Mouse (Mus musculus): ENCODE measurements around the gene Bcat1. TPM values are rescaled to one million over a fixed set of nuclear protein-coding genes. Genes with fewer than 3 reads are reported as not detected.

The Bcat1 gene
- total RNA-seq, 2 experiments from 2014 or later: 67.3 to 67.4 TPM

DNA sequence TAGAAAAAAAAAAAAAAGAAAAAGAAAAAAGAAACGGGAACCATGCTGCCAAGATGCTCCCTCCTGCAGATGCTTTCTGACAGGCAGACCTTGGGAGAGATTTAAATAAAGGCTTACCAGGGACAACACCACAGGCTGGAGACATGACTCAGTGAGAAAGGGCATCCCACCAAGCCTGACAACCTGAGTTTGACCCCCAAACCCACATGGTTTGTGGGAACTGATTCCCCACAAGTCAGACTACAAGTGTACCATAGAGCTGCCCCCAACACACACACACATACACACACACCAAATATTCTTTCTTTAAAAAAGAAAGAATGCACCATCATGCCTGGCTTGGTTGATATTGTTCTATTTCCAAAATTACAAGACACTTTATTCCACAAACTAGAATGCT is 11.9 kb downstream of the Bcat1 start:
- DNase-seq (ENCODE audit: low spot score in 2 of 2): no peak
- intact Hi-C loops (cut with DNase I): loop anchor here (5.0 kb wide), 1 partner anchor 1057 kb away; no protein-coding TSS in a partner anchor

DNA sequence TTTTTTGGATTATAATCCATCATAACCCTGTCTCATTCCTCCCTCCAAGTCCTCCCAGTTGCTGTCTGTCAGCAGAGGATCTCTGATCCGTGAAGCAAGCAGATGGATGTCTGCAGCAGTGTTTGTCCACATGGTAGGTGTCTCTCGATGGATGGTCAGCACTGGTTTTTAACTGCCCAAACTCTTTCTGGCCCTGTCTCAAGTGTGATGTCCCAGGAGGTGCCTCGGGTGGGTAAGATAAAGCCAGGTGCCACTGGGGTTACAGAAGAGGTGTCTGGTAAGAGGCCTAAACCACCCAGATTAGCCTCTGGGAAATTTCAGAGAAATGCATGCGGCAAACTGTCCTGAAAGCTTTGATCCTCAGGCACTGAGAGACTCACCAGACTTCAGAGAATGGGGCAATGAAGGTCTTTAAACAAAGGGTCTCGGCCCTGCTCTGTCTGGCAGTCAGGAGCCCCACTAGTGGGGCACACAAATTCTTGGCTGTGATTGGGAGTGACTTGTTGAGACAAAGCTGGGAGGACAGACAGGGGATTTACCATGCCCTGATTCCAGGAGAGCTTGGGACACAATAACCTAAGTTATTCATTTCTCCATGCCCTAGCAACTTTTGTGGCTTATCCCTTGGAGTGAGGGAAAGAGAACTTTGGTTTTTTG is 12.6 kb downstream of the Bcat1 start:
- intact Hi-C loops (cut with DNase I): loop anchor here (5.0 kb wide), 1 partner anchor 1056 kb away; no protein-coding TSS in a partner anchor
- no peak for DNase-seq (ENCODE audit: low spot score in 2 of 2)

- DNase-seq (ENCODE audit: low spot score in 2 of 2): no peak
- intact Hi-C loops (cut with DNase I): loop anchor here (5.0 kb wide), 1 partner anchor 1055 kb away; no protein-coding TSS in a partner anchor
Measured at GRCm38 (mm10) chr6:145062763-145063162, 13.2 kb downstream of the Bcat1 start.

GRCm38 (mm10) chr6:145061361-145061760 is 14.6 kb downstream of the Bcat1 start:
- intact Hi-C loops (cut with DNase I): loop anchor here (5.0 kb wide), 1 partner anchor 1054 kb away; no protein-coding TSS in a partner anchor

DNA sequence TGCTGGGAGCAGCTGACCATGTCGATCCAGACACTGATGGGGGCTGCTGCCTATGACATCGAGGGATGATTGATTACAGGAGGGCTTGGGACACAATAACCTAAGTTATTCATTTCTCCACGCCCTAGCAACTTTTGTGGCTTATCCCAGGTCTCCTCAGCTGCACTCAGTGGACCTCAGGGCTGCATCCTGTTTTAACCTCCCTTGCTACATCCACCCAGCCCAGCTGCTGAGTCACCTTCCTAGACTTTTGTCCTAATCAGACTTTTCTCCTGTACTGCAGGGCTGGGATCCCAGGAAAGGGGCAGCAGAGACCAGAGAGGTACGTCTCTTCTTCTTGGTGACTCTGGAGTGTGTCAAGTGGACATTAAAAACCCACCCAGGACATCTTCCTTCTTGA is 19.9 kb downstream of the Bcat1 start:
- no peak for DNase-seq (ENCODE audit: low spot score in 2 of 2)
- intact Hi-C loops (cut with DNase I): no loop called here

More at GRCm38 (mm10) chr6:145061361-145061760, 14.6 kb downstream of the Bcat1 start:
- no peak for DNase-seq (ENCODE audit: low spot score in 2 of 2)

DNA sequence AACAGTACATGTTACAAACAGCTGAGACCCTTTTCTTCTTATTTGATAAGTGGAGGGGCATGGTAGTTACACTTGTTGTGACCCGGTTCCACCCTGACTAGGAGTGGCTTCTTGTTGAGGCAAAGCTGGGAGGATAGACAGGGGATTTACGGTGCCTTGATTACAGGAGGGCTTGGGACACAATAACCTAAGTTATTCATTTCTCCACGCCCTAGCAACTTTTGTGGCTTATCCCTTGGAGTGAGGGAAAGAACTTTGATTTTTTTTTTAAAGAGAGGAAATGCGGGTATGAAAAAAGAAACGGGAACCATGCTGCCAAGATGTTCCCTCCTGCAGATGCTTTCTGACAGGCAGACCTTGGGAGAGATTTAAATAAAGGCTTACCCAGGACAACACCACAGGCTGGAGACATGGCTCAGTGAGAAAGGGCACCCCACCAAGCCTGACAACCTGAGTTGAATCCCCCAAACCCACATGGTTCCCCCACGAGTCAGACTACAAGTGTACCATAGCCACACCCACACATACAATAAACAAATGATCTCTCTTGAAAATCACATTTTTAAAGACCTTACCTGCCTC is 20.6 kb downstream of the Bcat1 start:
- DNase-seq (ENCODE audit: low spot score in 2 of 2): no peak
- intact Hi-C loops (cut with DNase I): no loop called here

DNA sequence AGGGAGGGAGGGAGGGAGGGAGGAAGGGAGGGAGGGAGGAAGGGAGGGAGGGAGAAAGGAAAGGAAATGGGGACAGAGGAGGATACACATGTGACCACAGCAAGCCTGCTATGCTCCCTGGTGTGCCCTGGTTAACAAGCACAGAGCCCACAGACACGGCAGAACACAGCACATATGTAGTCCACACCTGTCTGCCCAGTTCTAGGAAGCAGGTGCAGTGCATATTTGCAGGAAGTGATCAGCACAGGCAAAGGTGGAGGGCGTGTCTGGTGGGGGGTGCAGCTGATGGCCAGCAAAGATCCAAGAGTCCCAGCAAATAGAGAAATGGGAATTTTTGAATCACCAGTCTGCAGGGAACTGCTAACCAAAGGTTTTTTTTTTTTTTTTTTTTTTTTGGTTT is 23.3 kb downstream of the Bcat1 start:
- intact Hi-C loops (cut with DNase I): no loop called here
- no peak for DNase-seq (ENCODE audit: low spot score in 2 of 2)

DNA sequence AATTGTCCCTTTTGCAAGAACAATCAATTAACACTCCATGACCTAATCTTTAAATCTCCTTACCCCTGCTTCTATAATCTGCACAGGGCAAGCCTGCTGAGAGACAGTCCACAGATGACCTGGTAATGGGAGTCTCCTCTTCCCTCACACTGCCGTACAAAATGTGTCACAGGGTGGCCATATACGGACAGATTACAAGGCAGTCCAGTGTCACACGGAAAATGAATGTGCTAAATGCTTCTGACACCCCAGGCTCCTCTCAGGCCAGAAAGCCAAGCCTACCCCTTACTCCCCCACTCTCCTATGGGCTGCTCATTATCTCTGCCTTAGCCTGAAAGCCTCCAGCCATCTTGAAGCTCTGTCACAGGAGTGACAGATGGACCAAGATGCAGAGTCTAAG is 25.1 kb downstream of the Bcat1 start:
- intact Hi-C loops (cut with DNase I): no loop called here
- DNase-seq (ENCODE audit: low spot score in 2 of 2): no peak

DNA sequence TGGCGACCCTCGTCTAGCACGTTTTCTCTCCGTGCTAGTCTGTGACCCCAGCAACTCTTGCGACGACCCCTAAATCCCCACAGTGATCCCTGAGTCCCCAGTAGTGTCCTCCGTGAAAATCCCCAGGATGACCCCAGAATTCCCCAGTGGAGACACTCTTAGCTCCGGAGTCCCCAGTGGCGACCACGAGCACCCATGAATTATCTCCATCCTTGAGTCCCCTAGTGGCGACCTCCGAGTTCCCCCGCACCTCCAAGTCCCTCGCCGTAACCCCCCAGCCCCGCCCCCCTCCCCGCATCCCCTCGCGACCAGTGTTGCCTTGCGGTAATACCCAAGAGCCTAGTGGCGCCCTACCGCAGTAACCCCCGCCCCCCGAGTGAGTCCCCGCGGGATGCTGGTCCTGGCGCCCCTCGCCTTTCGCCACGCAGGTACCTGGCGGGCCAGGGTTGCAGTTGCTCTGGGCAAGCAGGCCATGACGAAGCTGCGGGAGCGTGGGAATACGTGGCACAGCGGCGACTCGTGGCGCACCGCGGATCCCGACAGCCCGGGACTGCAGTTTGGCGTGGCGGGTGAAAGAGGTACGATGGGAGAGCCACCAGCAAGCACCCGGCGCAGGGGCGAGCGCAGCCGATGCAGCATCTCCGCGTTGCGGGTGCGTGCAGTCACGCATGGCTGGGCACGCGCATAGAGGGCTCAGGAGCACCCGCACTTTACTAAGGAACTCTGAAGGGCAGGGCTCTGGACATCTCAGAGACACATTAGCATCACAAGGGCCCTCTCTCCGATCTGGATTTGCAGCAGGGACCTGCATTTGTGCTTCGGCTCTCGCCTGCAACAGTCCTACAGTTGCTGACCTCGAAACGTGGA is 27.6 kb downstream of the Bcat1 start:
- intact Hi-C loops (cut with DNase I): no loop called here
- DNase-seq (ENCODE audit: low spot score in 2 of 2): peak; percentile 39 to 40

DNA sequence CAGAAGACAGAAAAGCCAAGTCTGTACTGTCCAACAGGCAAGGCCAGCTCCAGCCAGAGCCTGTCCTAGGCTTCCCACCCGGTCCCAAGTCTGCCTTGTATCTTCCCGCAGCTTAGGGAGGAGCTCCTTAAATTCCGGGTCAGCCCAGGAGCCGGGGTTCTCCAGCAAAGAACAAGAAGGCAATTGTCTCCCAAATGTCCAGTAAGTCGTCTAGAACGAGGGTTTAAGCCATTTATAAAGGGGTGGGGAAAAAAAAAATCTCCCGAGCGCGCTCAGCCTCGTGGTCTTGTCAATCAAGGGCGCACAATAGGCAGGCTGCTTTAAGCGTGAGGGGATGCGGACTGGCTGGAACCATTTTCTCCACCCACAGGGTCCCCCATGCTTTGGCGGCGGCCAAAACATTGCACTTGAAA is 28.5 kb downstream of the Bcat1 start:
- peak; percentile 58 to 75 for DNase-seq (ENCODE audit: low spot score in 2 of 2)
- intact Hi-C loops (cut with DNase I): no loop called here

DNA sequence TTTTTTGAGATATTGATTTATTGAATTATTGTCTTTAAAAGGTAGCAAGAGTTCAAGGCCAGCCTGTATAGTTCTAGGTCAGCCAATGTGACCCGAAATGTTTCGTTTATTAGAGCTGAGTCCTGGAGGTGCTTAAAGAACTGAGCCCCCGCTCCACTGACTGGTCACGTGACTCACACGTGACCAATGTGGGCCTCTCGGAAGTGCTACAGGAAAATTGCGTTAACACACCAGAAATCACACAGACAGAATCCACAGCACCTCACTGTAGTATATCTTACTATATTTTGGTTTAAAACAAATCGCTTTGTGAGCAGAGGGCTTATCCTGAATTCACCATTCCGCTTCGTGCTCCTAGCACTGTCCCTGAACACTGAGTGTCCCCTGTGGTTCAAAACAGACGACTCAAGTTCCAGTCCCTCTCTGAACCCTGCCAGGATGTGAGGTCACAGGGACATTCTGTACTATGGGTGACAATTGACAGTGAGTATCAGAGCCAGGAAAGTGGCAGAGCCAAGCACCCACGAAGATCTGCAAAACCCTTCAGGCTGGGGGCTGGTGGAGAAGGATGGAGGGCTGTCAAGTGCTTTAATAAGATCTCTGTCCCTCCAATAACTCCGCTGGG is 29.6 kb downstream of the Bcat1 start:
- intact Hi-C loops (cut with DNase I): no loop called here
- peak; percentile 20 to 41 for DNase-seq (ENCODE audit: low spot score in 2 of 2)

DNA sequence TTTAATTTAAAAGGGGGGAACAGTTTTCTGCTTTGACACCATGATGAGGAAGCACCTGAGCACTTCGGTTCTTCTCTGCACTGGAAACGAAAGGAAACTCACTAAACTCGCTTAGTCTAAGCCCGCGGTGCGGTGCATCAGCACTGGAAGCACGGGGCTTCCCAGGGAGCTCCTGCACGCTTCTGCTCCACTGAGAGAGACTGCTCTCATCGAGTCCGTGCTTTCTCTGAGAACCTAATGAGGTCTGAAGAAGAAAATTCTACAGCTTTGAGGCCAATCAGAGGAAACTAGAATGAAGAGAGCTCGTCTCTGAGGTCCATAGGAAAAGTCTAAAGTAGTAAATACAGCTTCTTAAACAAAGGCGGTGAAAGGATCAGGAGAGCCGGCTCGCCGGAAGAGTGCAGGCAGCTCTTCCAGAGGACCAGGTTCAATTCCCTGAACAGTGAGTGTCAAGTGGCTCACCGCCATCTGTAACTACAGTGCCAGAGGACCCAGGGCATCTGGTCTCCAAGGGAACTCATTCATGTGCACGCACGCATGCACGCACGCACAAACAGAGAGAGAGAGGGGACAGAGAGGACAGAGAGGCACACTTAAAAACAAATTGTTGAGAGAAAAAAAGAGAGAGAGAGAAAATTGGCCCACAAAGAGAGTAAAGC is 30.9 kb downstream of the Bcat1 start:
- intact Hi-C loops (cut with DNase I): no loop called here
- DNase-seq (ENCODE audit: low spot score in 2 of 2): no peak

GRCm38 (mm10) chr6:145040732-145041131 is 35.3 kb downstream of the Bcat1 start:
- intact Hi-C loops (cut with DNase I): no loop called here
- no peak for DNase-seq (ENCODE audit: low spot score in 2 of 2)

DNA sequence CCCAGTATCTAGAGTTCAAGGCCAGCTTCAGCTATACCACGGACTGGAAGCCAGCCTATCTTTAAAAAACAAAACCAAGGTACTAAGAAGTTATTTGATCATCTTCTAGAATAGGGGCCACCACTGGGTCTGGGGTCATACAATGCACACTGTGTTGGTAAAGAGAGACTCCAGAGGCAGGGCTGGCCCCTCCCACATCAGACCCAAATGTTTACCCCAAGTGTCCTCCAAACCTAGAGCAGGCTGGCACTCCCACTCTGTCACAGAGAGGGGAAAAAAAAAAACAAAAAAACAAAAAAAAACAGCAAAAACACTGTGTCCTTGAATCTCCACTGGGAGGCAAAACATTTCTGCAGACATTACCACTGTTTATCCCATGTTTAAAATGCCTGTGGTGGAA is 38.4 kb downstream of the Bcat1 start:
- intact Hi-C loops (cut with DNase I): no loop called here
- DNase-seq (ENCODE audit: low spot score in 2 of 2): no peak

DNA sequence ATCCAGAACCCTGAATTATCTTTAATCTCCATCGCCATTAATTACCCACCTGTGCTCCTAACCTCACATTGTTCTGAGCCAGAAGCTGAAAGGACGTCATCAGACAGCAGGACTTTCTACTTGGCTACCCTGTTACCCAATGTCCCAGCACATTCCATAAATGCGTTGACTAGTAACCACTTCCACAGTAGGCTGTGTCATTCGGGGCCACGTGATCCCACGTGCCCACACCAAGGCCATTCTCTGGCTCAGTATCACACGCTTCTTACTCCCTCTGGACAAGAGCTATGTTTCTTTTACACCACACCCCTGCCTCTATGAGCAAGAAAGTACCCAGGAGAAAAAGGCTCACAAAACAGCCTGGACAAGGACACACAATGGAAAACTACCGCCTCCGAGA is 40.6 kb downstream of the Bcat1 start:
- DNase-seq (ENCODE audit: low spot score in 2 of 2): no peak
- intact Hi-C loops (cut with DNase I): no loop called here

GRCm38 (mm10) chr6:145030587-145030986 is 45.4 kb downstream of the Bcat1 start:
- intact Hi-C loops (cut with DNase I): no loop called here

DNA sequence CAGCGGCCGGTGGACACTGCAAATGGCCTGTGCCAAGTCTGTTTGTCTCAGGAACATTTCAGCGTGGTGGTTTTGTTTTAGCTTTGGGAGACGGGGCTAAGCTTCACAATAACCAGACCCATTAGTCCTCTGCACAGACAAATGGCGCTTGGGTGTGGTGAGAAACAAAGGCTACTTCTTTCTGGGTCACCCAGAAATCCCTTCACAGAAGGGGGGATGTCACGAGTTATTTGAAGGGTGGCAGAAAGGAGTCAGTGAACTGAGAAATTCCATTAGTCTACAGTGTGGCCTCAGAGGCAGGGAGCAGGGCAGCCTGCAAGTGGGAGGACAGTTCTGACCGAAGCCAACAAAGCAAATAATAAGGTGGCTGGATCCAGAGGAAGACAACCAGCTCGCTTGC is 52.0 kb downstream of the Bcat1 start:
- intact Hi-C loops (cut with DNase I): no loop called here
- DNase-seq (ENCODE audit: low spot score in 2 of 2): no peak

More at GRCm38 (mm10) chr6:145030587-145030986, 45.4 kb downstream of the Bcat1 start:
- DNase-seq (ENCODE audit: low spot score in 2 of 2): no peak

DNA sequence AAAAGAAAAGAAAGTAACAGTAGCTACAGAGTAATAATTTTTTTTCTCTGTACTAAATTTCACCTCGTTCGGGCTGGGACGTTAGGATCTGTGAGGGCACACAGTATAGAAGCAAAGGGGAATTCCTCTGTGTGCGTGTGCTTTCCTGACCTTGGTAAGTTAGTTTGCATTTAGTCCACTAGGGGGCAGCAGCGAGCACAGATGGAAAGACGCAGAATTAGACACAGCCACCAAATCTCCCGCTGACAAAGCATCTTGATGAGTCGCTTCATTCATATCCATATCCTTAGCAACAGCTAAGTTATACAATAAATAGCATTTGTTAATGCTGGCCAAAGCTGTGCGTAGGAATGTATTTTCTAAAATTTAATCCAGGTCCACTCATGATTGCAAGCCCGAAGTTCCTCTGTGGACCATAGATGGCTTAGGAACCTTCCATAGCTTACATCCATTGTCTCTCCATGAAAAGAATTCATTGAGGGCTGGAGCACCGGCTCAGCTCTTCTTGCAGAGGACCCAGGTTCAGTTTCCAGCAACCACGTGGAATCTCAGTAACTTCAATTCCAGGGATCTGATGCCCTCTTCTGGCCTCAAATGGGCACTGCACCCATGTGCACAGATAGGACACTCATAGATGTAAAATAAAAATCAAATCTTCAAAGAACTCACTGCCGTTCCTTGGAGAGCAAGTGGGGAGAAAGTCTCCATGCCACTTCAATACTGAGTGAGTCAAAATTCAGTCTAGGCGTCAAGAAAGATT is 52.8 kb downstream of the Bcat1 start:
- DNase-seq (ENCODE audit: low spot score in 2 of 2): peak; percentile 38 to 54

GRCm38 (mm10) chr6:145022349-145022748 is 53.6 kb downstream of the Bcat1 start:
- intact Hi-C loops (cut with DNase I): no loop called here
- DNase-seq (ENCODE audit: low spot score in 2 of 2): no peak

More for the DNA sequence above, 52.8 kb downstream of the Bcat1 start:
- intact Hi-C loops (cut with DNase I): no loop called here

Measured in left cerebral cortex, postnatal 14 days (tissue).